Mouse (Mus musculus): ENCODE data around the gene Flt4.
A peak's percentile ranks its signal among the peaks of the same experiment; 100 is the strongest.

Gene Flt4

DNA sequence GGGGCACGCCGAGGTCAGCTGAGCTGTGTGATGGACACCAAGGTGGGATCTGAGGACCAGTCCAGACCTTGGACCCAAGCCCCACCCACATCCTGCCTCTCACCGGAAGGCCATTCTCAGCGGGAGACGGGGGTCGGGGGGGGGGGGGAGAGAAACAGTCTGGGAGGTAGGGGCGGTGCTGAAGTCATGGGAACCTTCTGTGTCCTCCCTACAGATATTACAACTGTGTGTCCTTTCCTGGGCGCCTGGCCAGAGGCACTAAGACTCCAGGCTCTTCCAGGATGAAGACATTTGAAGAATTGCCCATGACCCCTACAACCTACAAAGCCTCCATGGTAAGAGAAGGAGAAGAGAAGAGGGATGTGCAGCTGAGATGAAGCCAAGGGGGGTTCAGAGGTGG lies 36.6 kb downstream of the Flt4 start:
- DNase-seq (ENCODE audit: extremely low read depth, low read depth), result no peak

DNA sequence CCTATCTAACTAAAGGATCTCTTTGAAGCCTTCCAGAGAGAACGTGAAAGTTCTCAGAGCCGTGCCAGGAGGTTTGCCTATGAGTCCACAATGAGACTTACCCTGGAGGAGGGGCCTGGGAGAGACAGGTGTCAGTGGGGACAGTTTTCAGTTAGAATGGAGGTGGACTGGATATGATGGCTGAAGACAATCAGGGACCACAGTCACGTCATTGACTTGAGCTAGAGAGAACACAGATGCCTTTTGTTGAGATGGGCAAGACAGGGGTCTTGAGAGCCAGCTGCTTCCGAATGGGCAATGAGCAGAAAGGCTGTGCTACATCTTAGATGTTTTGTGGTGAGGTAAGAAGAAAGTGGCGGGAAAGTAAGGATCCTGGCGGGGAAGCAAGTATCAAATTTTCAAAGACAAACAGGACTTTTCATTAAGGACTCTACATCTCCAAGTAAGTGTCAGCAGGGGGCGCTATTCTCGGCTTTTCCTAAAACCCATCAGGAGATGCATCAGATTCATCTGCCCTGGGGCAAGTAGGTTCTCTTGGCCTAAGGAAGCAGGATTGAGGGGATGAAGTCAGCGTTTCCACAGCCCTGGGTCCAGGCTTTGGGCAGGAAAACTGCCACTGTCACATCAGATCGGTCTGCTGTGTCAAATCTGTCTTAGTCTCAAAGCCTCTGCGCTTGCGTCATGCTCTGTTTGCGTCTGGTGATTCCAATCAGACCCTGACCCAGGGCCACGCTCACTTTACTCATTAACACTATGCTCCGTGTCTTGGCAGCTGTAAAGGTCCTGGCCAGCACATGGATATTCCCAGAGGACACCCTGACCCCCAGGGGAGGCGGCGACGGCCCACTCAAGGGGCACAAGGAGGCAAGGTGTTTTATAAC lies 41.3 kb downstream of the Flt4 start:
- DNase-seq (ENCODE audit: extremely low read depth, low read depth), result peak; percentile 84

DNA sequence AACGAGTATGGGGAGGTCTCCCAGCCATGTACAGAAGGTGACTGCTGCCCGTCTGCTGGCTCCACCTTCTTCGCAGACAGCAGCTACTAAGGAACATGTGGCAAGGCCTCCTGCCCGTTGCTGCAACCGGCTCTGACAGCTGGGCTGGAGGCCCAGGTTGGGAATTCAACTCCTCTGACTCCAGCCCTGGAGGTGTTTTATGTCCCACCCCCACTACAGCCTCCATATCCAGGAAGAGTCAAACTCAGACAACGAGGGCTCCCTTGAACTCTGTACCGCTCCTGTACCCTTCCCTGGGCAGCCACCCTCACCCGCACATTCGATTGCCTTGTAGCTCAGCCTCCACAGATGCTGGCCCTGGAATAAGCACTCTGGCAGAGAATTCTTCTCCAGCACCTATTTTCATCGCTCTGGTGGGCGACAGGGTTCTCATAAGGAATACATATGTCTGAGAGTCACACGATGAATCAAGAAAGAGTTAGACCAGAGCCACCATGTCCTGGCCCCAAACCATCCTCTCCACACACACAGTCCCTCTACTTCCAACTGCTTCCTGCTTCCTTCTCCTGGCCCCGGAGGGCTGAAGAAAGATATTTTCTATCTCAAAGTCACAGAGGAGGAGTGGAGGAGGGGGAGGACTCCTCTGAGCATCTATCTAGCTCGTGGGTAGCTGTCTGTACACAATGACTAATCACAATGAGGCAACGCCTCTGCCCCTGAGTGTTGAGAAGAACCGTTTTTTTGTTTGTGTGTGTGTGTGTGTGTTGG lies 42.1 kb downstream of the Flt4 start:
- peak; percentile 89 for DNase-seq (ENCODE audit: extremely low read depth, low read depth)

DNA sequence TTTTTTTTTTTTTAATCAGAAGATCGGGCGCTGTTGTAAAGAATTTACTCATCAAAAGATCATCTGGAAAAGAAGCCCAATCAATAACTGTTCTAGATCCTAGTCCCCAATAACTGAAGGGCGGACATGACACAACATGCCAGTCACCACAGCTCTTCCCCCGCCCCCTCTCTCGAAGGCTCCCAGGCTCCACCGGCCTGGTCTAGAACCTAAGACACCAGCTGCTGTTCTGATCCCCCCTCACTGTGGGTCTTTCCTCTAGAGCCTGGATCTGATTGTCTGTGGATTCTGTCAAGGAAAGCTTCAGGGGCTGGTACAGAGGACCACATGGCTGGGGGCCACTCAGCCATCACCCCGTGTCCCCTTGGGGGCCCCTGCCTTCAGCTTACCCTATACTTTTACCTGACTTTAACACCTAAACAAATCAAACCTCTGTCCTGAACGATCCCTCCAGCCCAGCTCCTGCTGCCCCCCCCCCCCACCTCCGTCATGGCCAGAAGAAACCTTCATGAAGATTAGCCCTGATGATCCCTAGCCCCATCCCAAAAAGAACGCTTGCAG lies 42.8 kb downstream of the Flt4 start:
- no peak for DNase-seq (ENCODE audit: extremely low read depth, low read depth)

DNA sequence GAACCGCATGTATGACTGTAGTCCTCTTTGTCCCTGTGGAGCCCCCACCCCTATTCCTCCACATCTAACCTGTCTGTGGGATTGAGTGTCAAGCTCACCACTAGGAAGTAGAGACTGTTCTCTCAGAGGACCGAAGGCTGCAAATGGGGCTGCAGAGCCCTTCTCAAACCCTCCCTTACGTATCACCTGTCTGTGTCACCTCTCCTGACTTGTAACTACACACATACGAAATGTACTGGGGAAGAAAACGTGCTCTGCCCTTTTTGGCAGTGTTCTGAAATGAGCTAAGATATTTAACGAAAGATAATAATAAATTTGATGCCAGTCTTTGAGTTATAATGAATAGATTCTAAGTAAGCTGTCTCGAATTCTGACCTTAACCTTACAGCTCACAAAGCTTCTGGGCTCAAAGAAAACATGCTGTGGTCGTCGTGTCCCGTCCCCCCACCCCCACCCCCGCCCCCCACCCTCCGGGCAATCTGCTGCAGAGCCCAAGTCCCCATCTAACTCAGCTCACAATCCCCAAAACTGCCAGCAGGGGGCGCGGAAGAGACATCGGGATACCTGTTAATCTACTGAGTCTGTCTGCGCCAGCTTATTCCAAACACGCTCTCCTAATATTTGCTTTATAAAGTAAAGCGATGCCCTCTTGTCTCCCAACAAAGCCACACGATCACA lies 43.5 kb downstream of the Flt4 start:
- peak; percentile 76 for DNase-seq (ENCODE audit: extremely low read depth, low read depth)

DNA sequence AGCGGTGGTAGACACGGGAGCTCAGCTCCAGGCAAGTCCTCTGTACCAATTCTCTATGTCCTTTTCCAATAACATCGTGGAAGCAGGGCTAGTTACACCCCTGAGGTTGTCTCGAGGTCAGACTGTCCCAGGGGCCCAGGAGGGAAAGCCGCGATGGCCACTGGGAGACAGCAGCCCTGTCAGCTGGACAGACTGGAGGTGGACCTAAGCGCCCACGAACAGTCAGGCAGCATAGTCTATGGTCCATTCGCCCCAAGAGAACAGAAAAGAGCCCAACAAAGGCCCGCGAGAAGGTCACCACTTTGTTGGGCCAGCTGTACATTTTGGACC lies 44.0 kb downstream of the Flt4 start:
- no peak for DNase-seq (ENCODE audit: extremely low read depth, low read depth)

DNA sequence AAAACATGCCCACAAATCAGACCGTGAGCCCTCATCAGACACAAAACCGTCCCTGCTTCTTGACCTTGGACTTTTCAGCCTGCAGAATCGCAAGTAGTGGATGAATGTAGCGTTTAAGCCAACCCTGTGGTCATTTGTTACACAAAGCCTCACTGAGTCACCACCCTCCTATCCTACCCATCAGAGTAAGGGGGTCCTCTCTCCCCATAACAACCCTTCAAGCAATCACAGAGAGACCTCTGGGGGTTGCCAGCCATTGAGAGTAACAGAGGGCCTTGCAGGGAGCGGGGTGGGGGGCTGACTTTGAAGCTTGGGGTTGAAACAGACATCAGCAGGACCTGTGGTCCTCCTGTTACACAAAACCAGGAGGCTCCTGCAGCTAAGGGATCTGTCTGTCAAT lies 45.6 kb downstream of the Flt4 start:
- no peak for DNase-seq (ENCODE audit: extremely low read depth, low read depth)

DNA sequence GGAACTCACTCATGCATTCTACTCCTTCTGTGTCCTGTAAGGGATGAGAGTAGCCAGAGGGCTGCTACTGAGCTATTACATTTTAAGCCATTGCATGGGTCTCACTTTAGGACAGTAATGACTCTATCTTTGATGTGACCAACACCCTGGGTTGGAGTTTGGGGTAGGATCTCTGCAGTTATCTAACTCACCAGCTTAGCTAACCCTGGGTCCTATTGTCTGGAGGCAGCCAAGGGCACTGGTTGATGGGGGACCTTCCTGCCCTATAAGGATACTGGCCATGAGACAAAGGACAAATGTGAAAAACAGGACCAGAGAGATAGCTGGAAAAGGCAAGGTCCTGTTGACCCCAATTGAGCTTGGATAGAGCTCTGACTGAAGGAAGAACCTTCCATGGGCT lies 46.4 kb downstream of the Flt4 start:
- no peak for DNase-seq (ENCODE audit: extremely low read depth, low read depth)

DNA sequence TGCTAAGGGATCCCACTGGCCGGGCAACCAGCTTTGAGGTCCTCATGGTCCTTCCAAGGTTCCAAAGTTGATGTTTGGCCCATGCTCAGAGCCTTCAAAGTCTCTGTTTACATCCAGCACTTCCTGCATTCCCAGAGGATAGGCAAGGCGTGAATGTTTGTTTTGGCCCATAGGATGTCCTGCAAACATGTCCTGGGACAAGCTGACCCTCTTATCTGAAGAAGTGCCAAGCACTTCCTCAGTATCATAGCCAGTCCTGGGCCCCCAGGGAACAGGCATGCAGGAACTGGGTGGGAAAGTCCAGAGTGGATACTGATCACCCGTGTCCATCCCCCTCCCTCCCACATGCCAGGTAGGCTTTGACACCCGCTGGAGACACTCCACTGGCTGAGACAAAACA lies 49.0 kb downstream of the Flt4 start:
- DNase-seq (ENCODE audit: extremely low read depth, low read depth), result no peak

DNA sequence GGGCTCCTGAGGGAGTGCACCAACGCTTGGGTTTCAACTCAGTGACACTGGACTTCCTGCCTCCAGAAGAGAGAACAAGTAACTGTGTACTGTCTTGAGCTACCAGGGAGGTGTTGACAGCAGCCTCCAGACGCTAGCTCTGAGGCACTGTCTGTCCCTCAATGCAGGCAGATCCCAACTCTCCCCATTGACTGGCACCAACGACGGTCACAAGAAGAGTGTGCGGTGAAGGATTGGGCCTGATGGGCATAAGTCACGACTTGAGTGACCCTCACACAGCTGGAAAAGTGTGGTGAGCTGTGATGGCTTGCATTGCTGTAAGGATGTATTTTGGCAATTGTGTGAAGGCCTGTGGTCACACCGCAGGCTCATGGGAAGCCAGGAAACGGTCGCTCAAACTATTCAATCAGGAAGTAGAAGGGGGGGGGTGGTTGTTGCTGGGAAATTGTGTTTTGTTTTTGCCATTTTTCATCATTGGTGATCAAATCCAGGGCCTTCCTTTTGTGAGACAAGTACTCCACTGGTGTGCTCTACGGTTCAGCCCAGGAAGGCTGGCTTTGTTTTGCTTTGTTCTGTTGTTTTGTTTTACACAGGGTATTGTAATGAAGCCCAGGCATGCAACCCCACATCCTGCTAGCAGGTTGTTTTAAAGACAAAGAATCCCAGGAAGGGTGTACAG lies 49.9 kb downstream of the Flt4 start:
- no peak for DNase-seq (ENCODE audit: extremely low read depth, low read depth)

DNA sequence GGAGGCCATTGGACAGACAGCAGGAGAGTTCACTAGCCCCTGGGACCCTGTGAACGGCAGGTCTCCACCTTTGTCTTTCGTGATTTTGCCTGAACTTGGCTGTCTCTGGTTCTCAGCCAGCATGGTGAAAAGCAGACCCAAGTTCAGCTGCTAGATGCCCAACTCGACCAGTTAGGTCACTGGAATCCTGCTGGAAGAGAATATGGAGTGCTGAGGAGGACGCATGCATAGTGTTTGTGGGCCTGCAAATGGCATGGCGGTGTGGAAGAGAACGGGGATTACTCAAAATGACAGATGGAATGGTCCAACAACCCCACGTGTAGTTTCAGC lies 50.4 kb downstream of the Flt4 start:
- DNase-seq (ENCODE audit: extremely low read depth, low read depth), result no peak

DNA sequence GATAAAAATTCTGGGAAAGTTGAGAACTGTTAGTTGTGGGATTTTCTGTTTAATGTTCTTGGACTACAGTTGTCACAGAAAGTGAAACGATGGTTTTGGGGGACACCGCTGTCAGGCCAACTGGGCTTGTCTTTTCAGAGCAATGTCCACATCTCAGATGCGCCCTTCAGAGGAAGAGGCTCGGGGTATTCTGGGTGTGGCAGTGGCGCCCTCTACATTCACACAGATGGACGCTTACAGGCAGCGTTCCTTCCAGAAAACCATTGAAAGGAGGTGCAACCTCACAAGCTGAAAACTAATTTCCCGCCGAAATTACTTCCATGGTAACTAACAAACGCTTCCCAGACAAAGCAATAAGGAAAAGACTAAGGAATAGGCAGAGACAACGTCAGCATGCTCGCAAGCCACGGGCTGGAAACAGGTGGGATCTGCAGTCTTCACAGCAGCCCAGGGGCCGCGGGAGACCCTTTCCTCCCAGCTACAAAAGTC lies 53.3 kb downstream of the Flt4 start:
- DNase-seq (ENCODE audit: extremely low read depth, low read depth), result no peak

DNA sequence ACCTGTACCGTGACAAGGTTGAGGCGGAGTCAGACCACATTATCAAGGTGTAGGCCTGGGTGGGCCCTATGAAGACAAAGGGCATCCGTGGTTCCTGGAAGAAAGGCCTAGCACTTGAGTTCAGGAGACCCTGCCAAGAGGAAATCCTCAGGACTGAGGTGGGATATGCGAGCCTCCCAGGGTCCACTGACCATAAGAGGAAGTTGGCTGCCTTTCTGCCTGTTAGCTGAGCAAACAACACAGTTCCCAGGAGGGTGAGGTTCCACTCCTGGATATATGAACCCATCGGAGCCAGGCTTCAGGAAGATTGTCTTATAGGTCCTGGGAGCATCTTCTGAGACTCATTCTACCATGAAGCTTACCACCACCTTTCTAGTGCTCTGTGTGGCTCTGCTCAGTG lies 54.2 kb downstream of the Flt4 start, which contains the start of gene Scgb3a1:
Gene Scgb3a1, plus strand, starts transcription at position 301 of the 400 bp plus-strand sequence.
- no peak for DNase-seq (ENCODE audit: extremely low read depth, low read depth)

DNA sequence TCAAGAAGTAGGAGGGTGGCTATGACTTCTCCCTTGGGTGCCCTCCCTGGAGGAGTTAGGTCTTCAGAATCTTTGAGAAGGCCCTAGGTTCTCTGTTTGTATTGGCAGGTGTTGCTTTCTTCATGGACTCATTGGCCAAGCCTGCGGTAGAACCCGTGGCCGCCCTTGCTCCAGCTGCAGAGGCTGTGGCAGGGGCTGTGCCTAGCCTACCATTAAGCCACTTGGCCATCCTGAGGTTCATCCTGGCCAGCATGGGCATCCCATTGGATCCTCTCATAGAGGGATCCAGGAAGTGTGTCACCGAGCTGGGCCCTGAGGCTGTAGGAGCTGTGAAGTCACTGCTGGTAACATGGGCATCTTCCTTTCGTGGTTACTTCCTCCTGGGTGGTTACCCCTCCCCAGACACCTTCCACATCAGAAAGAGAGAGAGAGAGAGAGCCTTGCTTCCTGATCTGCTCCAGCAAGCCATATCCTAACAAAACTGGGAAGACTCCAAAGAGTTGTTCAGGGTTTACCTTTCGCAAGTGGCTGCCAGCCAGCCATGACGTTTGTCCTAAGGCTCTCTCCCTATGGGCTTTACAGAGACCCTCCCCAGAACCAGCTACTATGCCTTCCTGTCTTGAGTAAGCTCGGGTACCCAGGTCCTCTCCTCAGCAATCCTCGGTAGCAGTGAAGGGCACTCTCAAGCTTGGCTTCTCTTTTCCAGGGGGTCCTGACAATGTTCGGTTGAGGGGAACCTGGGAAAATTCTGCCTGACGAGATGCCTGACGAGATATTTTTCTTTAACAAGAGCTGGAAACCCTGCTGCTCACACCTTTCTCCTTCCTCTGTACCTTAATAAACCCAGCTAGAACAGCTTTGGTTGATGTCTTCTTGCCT lies 55.4 kb downstream of the Flt4 start:
- no peak for DNase-seq (ENCODE audit: extremely low read depth, low read depth)

DNA sequence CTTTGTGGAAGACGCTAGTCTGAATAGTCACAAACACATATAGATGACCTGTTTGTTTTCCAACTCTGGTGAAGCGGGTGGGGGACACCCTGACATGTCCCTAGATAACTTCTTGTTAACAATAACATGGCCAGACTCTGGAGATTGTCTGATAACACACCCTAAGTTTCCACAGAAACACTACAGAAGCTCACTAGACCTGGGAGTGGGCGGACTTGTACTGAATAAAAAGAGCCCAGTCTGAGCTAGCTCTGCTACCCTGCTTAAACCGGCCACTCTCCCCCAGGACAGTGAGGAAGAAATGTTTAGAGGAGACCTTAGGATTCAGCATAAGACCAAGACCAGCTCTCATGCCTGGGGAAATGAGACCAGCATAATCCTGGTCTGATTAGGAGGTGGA lies 56.4 kb downstream of the Flt4 start:
- no peak for DNase-seq (ENCODE audit: extremely low read depth, low read depth)

DNA sequence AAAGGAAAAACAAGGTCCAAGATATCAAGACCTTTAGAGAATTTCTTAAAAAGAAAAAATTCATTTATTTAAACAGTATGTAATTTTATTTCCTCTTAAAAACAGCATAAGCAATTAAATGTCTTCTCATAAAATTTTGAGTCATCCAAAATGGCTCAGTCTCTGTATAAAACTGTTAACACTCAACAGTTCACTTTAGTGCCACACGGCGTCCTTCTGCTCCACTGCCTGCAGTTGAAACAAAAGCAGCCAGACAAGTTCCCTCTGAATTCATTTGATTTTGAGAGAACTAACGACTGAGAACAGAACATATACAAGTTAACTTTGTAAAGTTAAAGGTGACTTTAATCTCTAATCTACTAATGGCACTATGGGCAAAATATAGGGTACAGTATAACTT lies 64.4 kb downstream of the Flt4 start:
- no peak for DNase-seq (ENCODE audit: extremely low read depth, low read depth)

DNA sequence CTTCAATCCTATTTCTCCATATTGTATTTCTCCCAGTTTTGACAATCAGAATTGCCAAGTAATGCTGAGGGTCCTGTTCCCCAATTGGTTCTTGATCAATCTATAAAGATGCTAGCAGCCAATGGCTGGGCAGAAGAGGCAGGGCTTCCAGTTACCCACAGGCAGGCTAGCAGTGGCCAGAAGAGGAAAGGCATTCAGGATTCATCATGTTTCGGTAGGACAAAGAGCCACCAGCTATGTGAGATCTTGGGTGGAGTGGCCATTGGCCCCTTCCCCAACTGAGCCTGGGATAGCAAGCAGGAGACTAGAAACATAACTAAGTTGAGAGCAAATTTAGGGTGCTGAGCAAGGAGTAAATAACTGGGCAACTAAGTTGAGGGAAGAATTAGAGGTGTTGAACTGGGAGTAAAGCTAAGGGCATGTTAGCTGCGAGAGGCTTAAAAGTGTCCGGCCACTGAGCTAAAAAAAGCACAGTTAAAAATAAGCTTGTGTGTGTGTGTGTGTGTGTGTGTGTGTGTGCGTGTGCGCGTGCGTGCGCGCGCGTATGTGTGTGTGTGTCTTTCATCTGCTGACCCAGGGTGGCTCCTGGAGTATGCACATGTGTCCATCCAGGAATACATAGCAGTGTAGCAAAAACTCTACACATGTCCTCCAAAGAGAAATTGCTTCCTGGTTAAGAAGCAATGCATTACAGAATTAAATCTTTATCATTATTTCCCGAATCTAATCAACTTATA lies 75.3 kb downstream of the Flt4 start:
- no peak for DNase-seq (ENCODE audit: extremely low read depth, low read depth)

DNA sequence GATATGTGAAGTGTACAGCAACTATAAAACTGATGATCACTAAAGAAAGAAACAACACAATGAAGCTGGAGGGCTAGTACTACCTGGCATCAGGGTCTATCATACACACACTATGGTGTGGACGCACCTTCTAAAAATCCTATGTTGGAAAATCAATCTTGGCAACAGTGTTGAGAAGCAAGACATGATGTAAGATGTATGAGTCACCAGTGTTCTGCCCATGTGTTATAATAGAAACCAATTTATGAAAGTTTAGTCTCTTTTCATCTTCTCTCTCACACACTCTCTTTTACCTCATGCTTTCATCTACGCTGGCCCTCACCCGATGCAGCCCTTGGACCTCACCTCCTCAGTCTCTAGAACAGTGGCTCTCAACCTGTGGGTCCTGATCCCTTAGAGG lies 86.0 kb downstream of the Flt4 start:
- no peak for DNase-seq (ENCODE audit: extremely low read depth, low read depth)

DNA sequence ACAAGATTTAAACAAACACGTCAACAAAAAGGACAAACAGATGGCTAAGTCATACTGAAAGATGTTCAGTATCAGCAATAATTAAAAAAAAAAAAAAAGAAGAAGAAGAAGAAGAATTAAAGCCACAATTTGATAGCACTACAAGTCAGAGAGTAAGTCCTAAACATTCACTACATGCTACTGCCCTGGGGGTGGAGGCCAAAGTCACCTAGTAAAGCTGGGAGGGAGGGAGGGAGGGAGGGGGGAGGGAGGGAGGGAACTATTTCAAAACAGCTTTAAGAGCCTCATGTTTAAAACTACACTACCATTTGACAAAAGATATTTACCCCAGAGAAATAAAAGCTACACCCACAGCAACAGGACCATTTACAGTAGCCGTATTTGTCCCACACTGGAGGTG lies 86.6 kb downstream of the Flt4 start:
- no peak for DNase-seq (ENCODE audit: extremely low read depth, low read depth)

DNA sequence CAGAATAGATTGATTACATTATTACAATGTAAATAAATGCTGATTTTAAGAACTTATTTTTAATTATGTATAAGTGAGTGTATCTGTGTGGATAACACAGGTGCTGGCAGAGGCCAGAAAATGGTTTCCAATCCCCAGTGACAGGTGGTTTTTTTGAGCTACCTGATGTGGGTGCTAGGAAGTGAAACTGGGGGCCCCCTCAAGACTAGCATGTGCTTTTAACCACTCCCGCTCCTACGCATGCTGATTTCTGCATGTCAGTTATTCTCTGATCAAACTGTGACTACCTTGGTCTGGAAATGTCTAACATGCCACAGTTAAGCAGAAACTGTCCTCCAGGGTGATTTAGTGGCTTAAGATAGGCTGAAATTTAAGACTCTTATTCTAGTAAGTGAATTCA lies 87.4 kb downstream of the Flt4 start:
- DNase-seq (ENCODE audit: extremely low read depth, low read depth), result no peak
